Mouse (Mus musculus) CH12.LX (cell line): Measurements from ENCODE around the gene Dusp13. TPM values are rescaled to one million over a fixed set of nuclear protein-coding genes. Genes with fewer than 3 reads are reported as not detected.

Source experiments
- DNase-seq: peaks from one replicate; pipeline ENCODE4 v3.0.0-alpha.2; 2013; ENCODE audit errors: extremely low read depth
- H3K27ac ChIP-seq: 2 replicates; pipeline ENCODE4 v1.5.1; 2012; ENCODE audit warnings: low read depth, mild to moderate bottlenecking, control low read depth, moderate library complexity; ENCODE audit not compliant: insufficient read depth
- H3K27me3 ChIP-seq: replicated peaks from 2 replicates; pipeline ENCODE3; 2012; ENCODE audit warnings: inconsistent platforms
- H3K36me3 ChIP-seq, 2 experiments: replicated peaks in 1 of 2; 2 replicates each; pipeline versions ENCODE3 to v1.6.1; 2012; ENCODE audit warnings: inconsistent platforms in 1 of 2, low read length in 1 of 2, mild to moderate bottlenecking in 1 of 2, mixed read lengths in 1 of 2, moderate library complexity in 1 of 2; ENCODE audit not compliant: control insufficient read depth in 1 of 2, insufficient read depth in 1 of 2
- H3K4me1 ChIP-seq, 2 experiments: 2 replicates each; pipeline ENCODE4 v1.6.1; 2012; ENCODE audit warnings: inconsistent platforms in 1 of 2, moderate library complexity in 1 of 2; ENCODE audit not compliant: insufficient read depth in 2 of 2, control insufficient read depth in 1 of 2
- H3K4me2 ChIP-seq: 2 replicates; pipeline ENCODE4 v1.6.1; 2012; ENCODE audit warnings: low read depth, mild to moderate bottlenecking, control low read depth; ENCODE audit not compliant: poor library complexity, insufficient read depth, severe bottlenecking
- H3K4me3 ChIP-seq, 3 experiments: fragments of 150-350 bp in 1 of 3; sonication (generic) in 1 of 3; replicated peaks in 1 of 3; 2 replicates each; pipeline versions ENCODE3 to v1.5.1; 2011 to 2012; ENCODE audit warnings: low read depth in 2 of 3, low read length in 2 of 3, mild to moderate bottlenecking in 2 of 3, moderate library complexity in 2 of 3, control low read depth in 1 of 3, improper control_type of control experiment in 1 of 3, inconsistent platforms in 1 of 3, mixed read lengths in 1 of 3; ENCODE audit not compliant: poor library complexity in 1 of 3
- H3K79me2 ChIP-seq: replicated peaks from 2 replicates; pipeline ENCODE4 v1.6.1; 2012; ENCODE audit warnings: mild to moderate bottlenecking, moderate library complexity; ENCODE audit not compliant: control insufficient read depth, poor library complexity, insufficient read depth, severe bottlenecking; ENCODE audit errors: extremely low read depth
- H3K9ac ChIP-seq: 2 replicates; pipeline ENCODE4 v1.6.1; 2012; ENCODE audit warnings: low read depth, mild to moderate bottlenecking, control low read depth, moderate library complexity; ENCODE audit not compliant: insufficient read depth
- H3K9me3 ChIP-seq: replicated peaks from 2 replicates; pipeline ENCODE3; 2012; ENCODE audit warnings: low read length, inconsistent platforms, mixed read lengths
- BHLHE40 ChIP-seq: IDR thresholded peaks from 2 replicates; pipeline ENCODE4 v1.6.1; 2011; ENCODE audit warnings: mild to moderate bottlenecking, low read depth, low read length, improper control_type of control experiment
- CTCF ChIP-seq, 2 experiments: IDR thresholded peaks in 1 of 2; conservative IDR thresholded peaks in 1 of 2; 2 replicates each; pipeline ENCODE4 v1.5.1; 2011 to 2012; ENCODE audit warnings: low read depth in 2 of 2, low read length in 2 of 2, improper control_type of control experiment in 1 of 2, inconsistent platforms in 1 of 2, mild to moderate bottlenecking in 1 of 2, moderate library complexity in 1 of 2
- E2F4 ChIP-seq: IDR thresholded peaks from 2 replicates; pipeline ENCODE4 v1.6.1; 2011; ENCODE audit warnings: low read depth, low read length, improper control_type of control experiment; ENCODE audit not compliant: insufficient replicate concordance
- ETS1 ChIP-seq: conservative IDR thresholded peaks from 2 replicates; pipeline ENCODE4 v1.6.1; 2012; ENCODE audit warnings: low read depth, mild to moderate bottlenecking, inconsistent platforms, low read length, improper control_type of control experiment, moderate library complexity
- JUN ChIP-seq: IDR thresholded peaks from 2 replicates; pipeline ENCODE4 v1.6.1; 2011; ENCODE audit warnings: low read depth, mild to moderate bottlenecking, low read length, improper control_type of control experiment, moderate library complexity; ENCODE audit not compliant: insufficient read depth
- MAFK ChIP-seq: IDR thresholded peaks from 2 replicates; pipeline ENCODE4 v1.6.1; 2011; ENCODE audit warnings: low read length, improper control_type of control experiment; ENCODE audit not compliant: insufficient replicate concordance
- MAX ChIP-seq: IDR thresholded peaks from 2 replicates; pipeline ENCODE4 v1.6.1; 2011; ENCODE audit warnings: low read length, improper control_type of control experiment
- MEF2A ChIP-seq: IDR thresholded peaks from 2 replicates; pipeline ENCODE4 v1.6.1; 2014; ENCODE audit warnings: low read depth, mild to moderate bottlenecking, inconsistent platforms, low read length, improper control_type of control experiment, borderline replicate concordance
- MYC ChIP-seq: IDR thresholded peaks from 2 replicates; pipeline ENCODE4 v1.6.1; 2011; ENCODE audit warnings: low read depth, mild to moderate bottlenecking, improper control_type of control experiment, low read length
- NELFE ChIP-seq: IDR thresholded peaks from 2 replicates; pipeline ENCODE4 v1.6.1; 2011; ENCODE audit warnings: low read depth, low read length, improper control_type of control experiment
- POLR2A ChIP-seq: IDR thresholded peaks from 2 replicates; pipeline ENCODE4 v1.6.1; 2011; ENCODE audit warnings: low read depth, mild to moderate bottlenecking, improper control_type of control experiment, low read length
- POLR2AphosphoS2 ChIP-seq: IDR thresholded peaks from 2 replicates; pipeline ENCODE4 v1.6.1; 2011; ENCODE audit warnings: low read depth, low read length, improper control_type of control experiment
- RAD21 ChIP-seq: IDR thresholded peaks from 2 replicates; pipeline ENCODE4 v1.6.1; 2011; ENCODE audit warnings: low read depth, mild to moderate bottlenecking, low read length, improper control_type of control experiment, moderate library complexity
- SIN3A ChIP-seq: IDR thresholded peaks from 2 replicates; pipeline ENCODE4 v1.6.1; 2012; ENCODE audit warnings: low read length, improper control_type of control experiment, inconsistent platforms
- SMC3 ChIP-seq: IDR thresholded peaks from 2 replicates; pipeline ENCODE4 v1.6.1; 2011; ENCODE audit warnings: low read depth, low read length, improper control_type of control experiment
- USF1 ChIP-seq: IDR thresholded peaks from 2 replicates; pipeline ENCODE4 v1.6.1; 2014; ENCODE audit warnings: low read depth, mild to moderate bottlenecking, inconsistent platforms, low read length, improper control_type of control experiment
- USF2 ChIP-seq: conservative IDR thresholded peaks from 2 replicates; pipeline ENCODE4 v1.6.1; 2011; ENCODE audit warnings: low read depth, low read length, improper control_type of control experiment
- ZC3H11A ChIP-seq: IDR thresholded peaks from 2 replicates; pipeline ENCODE4 v1.6.1; 2012; ENCODE audit warnings: low read depth, mild to moderate bottlenecking, inconsistent platforms, low read length, improper control_type of control experiment
- ZMIZ1 ChIP-seq: IDR thresholded peaks from 2 replicates; pipeline ENCODE4 v1.6.1; 2012; ENCODE audit warnings: low read depth, mild to moderate bottlenecking, inconsistent platforms, low read length, improper control_type of control experiment
- dilution Hi-C: fragments of 300-500 bp; cut with MboI; formaldehyde crosslinking; loops from 2 replicates; pipeline ENCODE4 v1.14.3; 2020; ENCODE audit warnings: low sequenced_read_pairs; ENCODE audit not compliant: extremely low pct_unique_long_range_greater_than_20kb, extremely low pct_ligation_motif_present
- in situ Hi-C: fragments of 300-500 bp; cut with MboI; formaldehyde crosslinking; loops from 3 replicates; pipeline ENCODE4 v1.14.3; 2019; ENCODE audit warnings: low sequenced_read_pairs, low pct_ligation_motif_present, low pct_unique_long_range_greater_than_20kb, mixed read lengths
- polyA plus RNA-seq: library from polyadenylated mRNA; unstranded; fragments of >175 nt; gene quantifications from 2 replicates; pipeline ENCODE4 v1.2.1, GENCODE M21; 2012; ENCODE audit warnings: low read depth; ENCODE audit not compliant: insufficient read length
- total RNA-seq, 2 experiments: library from RNA; depleted of rRNA; stranded (reverse); fragments of 300-350 nt in 1 of 2; fragments of >200 nt in 1 of 2; gene quantifications; 2 replicates each; pipeline ENCODE4 v1.2.3; 2012 to 2014

Dusp13 gene
- total and polyA plus RNA-seq, 3 experiments = 0.34 TPM; not detected in 2

GRCm38 (mm10) chr14:21740345-21740744, 10.6 kb downstream of the Dusp13 start:
- Histone ChIP-seq H3K4me2 (no peak overlapping the region), H3K4me3 (no peak overlapping the region), H3K27ac (no peak overlapping the region), H3K9me3 (no peaks in the 10 kb centered on the region), H3K9ac (no peak overlapping the region), H3K36me3 (no peaks in the 10 kb centered on the region), H3K27me3 (no peaks in the 10 kb centered on the region), H3K4me1 (peaks cover 3 to 4% of the 10 kb centered on the region in 2 experiments; a peak in 1 of 4 replicates), H3K79me2 (no peaks in the 10 kb centered on the region)
- no peak for TF ChIP-seq MYC
- TF ChIP-seq BHLHE40 = no peak
- no peak for TF ChIP-seq CTCF (conservative IDR thresholded peaks at IDR 0.05 in 1 of 2, IDR thresholded peaks at IDR 0.05 in 1 of 2; ENCODE audit: low read depth in 2 of 2, low read length in 2 of 2)
- DNase-seq = no peak
- in situ Hi-C loops = loop anchor here (25.0 kb wide), 1 partner anchor 253 kb away; the partner anchor contains the start of gene Kat6b
- dilution Hi-C loops = no loop called here

GRCm38 (mm10) chr14:21733131-21733905, 17.7 kb downstream of the Dusp13 start:
- no peak for DNase-seq
- no peaks in the 10 kb centered on the region for H3K36me3 ChIP-seq
- H3K4me2 ChIP-seq = no peak overlapping the region
- TF ChIP-seq RAD21 (no peak), POLR2A (no peak), MYC (no peak), CTCF (conservative IDR thresholded peaks at IDR 0.05 in 1 of 2, IDR thresholded peaks at IDR 0.05 in 1 of 2; ENCODE audit: low read depth in 2 of 2, low read length in 2 of 2) (no peak), MAX (no peak), USF2 (no peak), ZC3H11A (no peak), MEF2A (no peak), E2F4 (no peak), USF1 (no peak), SMC3 (no peak), SIN3A (no peak), BHLHE40 (no peak), ETS1 (no peak), JUN (no peak), POLR2AphosphoS2 (no peak), NELFE (no peak), ZMIZ1 (no peak), MAFK (no peak)
- H3K27me3 ChIP-seq = no peaks in the 10 kb centered on the region
- in situ Hi-C loops (loop anchor here (25.0 kb wide), 1 partner anchor 246 kb away; the partner anchor contains the start of gene Kat6b), dilution Hi-C loops (no loop called here)
- H3K79me2 ChIP-seq = no peaks in the 10 kb centered on the region
- peaks cover 8 to 17% of the 10 kb centered on the region in 2 experiments; a peak in 3 of 4 replicates for H3K4me1 ChIP-seq
- H3K27ac ChIP-seq = no peak overlapping the region
- no peak overlapping the region for H3K9ac ChIP-seq
- H3K4me3 ChIP-seq = no peak overlapping the region
- peaks cover 11% of the 10 kb centered on the region for H3K9me3 ChIP-seq
